ENCODE assay signal across 11 mouse cellular contexts in the genomic region with DNA sequence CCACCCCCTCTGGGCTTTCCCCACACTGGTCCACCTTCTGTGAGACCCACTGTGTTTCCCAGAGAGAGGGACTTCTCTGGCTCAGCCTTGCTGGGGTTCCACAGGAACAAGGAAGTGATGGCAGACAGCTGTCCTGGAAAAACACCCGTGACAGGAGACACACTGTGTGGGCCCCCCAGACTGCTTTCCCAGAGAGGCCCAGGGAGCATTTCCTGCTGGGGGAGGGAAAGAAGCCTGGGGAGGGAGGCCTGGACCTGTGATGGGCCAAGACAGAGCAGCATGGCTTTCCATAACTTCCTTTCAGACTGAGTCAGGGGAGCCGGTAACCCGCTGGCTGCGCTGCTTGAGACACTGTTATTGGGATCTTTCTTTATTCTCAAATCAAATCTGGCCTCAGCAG. TPM values are rescaled to one million over a fixed set of nuclear protein-coding genes. Genes with fewer than 3 reads are reported as not detected.
A peak's percentile ranks its signal among the peaks of the same experiment; 100 is the strongest.
DNase-seq lines count a peak whose midpoint lies in the region; ATAC-seq and TF ChIP-seq lines count a peak whose summit lies in the region.
"Had no signal": no experiment of that assay in that cellular context is flagged by ENCODE, and none has a peak within 500 bp of the region (broad histone marks: within the 10 kb centered on the region; RNA-seq: fewer than 3 reads in every experiment).

No protein-coding gene starts in this region.

- peak overlapping the region; percentile 45 for H3K4me2 ChIP-seq in intestine, embryonic 15.5 days (replicated peaks)
- no peak overlapping the region for H3K4me2 ChIP-seq in liver, embryonic 15.5 days
- H3K4me2 ChIP-seq: neural tube, embryonic 12.5 days had no signal

- no peak for TF ChIP-seq CTCF in heart, adult 2 months (IDR thresholded peaks at IDR 0.05)

- 45% methylated on average over 4 of the region's 4 CpGs for WGBS in heart, adult 2 months
- 46% methylated on average over 4 of the region's 4 CpGs for WGBS in intestine, embryonic 15.5 days
- WGBS in liver, embryonic 15.5 days (ENCODE audit: insufficient replicate concordance): 75% methylated on average over 4 of the region's 4 CpGs

- H3K9ac ChIP-seq in heart, adult 2 months (ENCODE audit: low read depth, low read length): no peak overlapping the region
- peak overlapping the region; percentile 14; the same call in 1 of the 2 replicates for H3K9ac ChIP-seq in intestine, embryonic 15.5 days
- H3K9ac ChIP-seq in liver, embryonic 15.5 days: 0 out of 2 replicates have a peak overlapping the region, but pooled peaks have one; percentile 13
- H3K9ac ChIP-seq: neural tube, embryonic 12.5 days had no signal

- intact Hi-C loops in heart, adult 2 months (cut with DNase I): no loop called here

- H3K9me3 ChIP-seq in intestine, embryonic 15.5 days: no peaks in the 10 kb centered on the region
- no peaks in the 10 kb centered on the region for H3K9me3 ChIP-seq in liver, embryonic 15.5 days (replicated peaks)
- H3K9me3 ChIP-seq: neural tube, embryonic 12.5 days had no signal

- no peak overlapping the region for H3K4me3 ChIP-seq in heart, adult 2 months
- no peak overlapping the region for H3K4me3 ChIP-seq in intestine, embryonic 15.5 days (replicated peaks)
- H3K4me3 ChIP-seq in liver, embryonic 15.5 days (replicated peaks): no peak overlapping the region
- H3K4me3 ChIP-seq: neural tube, embryonic 12.5 days had no signal

- H3K36me3 ChIP-seq in heart, adult 2 months (ENCODE audit: control insufficient read depth, insufficient read depth, low read length): no peaks in the 10 kb centered on the region
- H3K36me3 ChIP-seq in intestine, embryonic 15.5 days: no peaks in the 10 kb centered on the region
- H3K36me3 ChIP-seq in liver, embryonic 15.5 days (replicated peaks): peaks cover 39% of the 10 kb centered on the region
- H3K36me3 ChIP-seq: neural tube, embryonic 12.5 days had no signal

- no peaks in the 10 kb centered on the region for H3K79me2 ChIP-seq in heart, adult 2 months (replicated peaks; ENCODE audit: control insufficient read depth, insufficient read depth, low read length)

- peaks cover 20% of the 10 kb centered on the region for H3K4me1 ChIP-seq in heart, adult 2 months (ENCODE audit: control insufficient read depth, insufficient read depth, low read length)
- H3K4me1 ChIP-seq in intestine, embryonic 15.5 days (replicated peaks): peaks cover 84% of the 10 kb centered on the region
- H3K4me1 ChIP-seq in liver, embryonic 15.5 days (replicated peaks): peaks cover 96% of the 10 kb centered on the region

- no peak for TF ChIP-seq EP300 in heart, adult 2 months (IDR thresholded peaks at IDR 0.05; ENCODE audit: insufficient read depth, low read depth, low read length)

- DNase-seq in kidney, adult 9 months: peak; percentile 54
- no peak for DNase-seq in kidney, adult 11 months
- DNase-seq in heart, adult 2 months: peak; percentile 55 to 60
- DNase-seq in right cerebral cortex, postnatal 10 days (ENCODE audit: low spot score in 2 of 2): no peak
- DNase-seq in left cerebral cortex, adult 11 months (ENCODE audit: low spot score): no peak

- TF ChIP-seq POLR2A in heart, adult 2 months (IDR thresholded peaks at IDR 0.05; ENCODE audit: insufficient read depth, low read depth, low read length): no peak

- peak overlapping the region; percentile 61 for H3K27ac ChIP-seq in heart, adult 2 months
- peak overlapping the region; percentile 89 for H3K27ac ChIP-seq in intestine, embryonic 15.5 days
- peak overlapping the region; percentile 69 for H3K27ac ChIP-seq in liver, embryonic 15.5 days (replicated peaks)
- H3K27ac ChIP-seq: neural tube, embryonic 12.5 days had no signal

- 0 out of 2 replicates have a peak, but pooled peaks have one; percentile 8 for ATAC-seq in intestine, embryonic 15.5 days
- no peak for ATAC-seq in liver, embryonic 15.5 days (ENCODE audit: insufficient read depth)
- no peak for ATAC-seq in activated CD4-positive, CD25-positive, alpha-beta regulatory T cell, adult 4 months

- no peaks in the 10 kb centered on the region for H3K27me3 ChIP-seq in heart, adult 2 months (ENCODE audit: control insufficient read depth, insufficient read depth, low read length)
- no peaks in the 10 kb centered on the region for H3K27me3 ChIP-seq in intestine, embryonic 15.5 days (replicated peaks)
- H3K27me3 ChIP-seq in liver, embryonic 15.5 days: no peaks in the 10 kb centered on the region
- H3K27me3 ChIP-seq: neural tube, embryonic 12.5 days had no signal

RNA-seq across cellular contexts. Expression of a gene that starts 8.8 kb away (rescaled TPM):
- total RNA-seq in heart, adult 2 months (2021): 10 to 100 TPM in 1 of 2 experiments, 1 to 10 TPM in 1; 6.8 to 11.8 TPM
- 15.1 and 24.0 TPM in 2 replicates for polyA plus RNA-seq in heart, adult 2 months (2012; rRNA removed)
- 56.8 and 61.0 TPM in 2 replicates for polyA plus RNA-seq in intestine, embryonic 15.5 days (2015; fragmentation: Nextera tagmentation; extraction: Ambion mirVana)
- 26.8 and 30.0 TPM in 2 replicates for polyA plus RNA-seq in liver, embryonic 15.5 days (2015; fragmentation: Nextera tagmentation; extraction: Ambion mirVana)
- polyA plus RNA-seq in activated CD4-positive, CD25-positive, alpha-beta regulatory T cell, adult 4 months (2017; shearing (Covaris generic)): under 1 TPM; 0.69 to 0.98 TPM

RNA-seq across cellular contexts. Expression of a gene that starts 20.7 kb away (rescaled TPM):
- total RNA-seq in heart, adult 2 months (2021): not detected
- polyA plus RNA-seq in heart, adult 2 months (2012; rRNA removed): 0.14 and 0.23 TPM in 2 replicates
- 0.52 and 0.70 TPM in 2 replicates for polyA plus RNA-seq in intestine, embryonic 15.5 days (2015; fragmentation: Nextera tagmentation; extraction: Ambion mirVana)
- polyA plus RNA-seq in liver, embryonic 15.5 days (2015; fragmentation: Nextera tagmentation; extraction: Ambion mirVana): not detected in 2 replicates
- polyA plus RNA-seq in activated CD4-positive, CD25-positive, alpha-beta regulatory T cell, adult 4 months (2017; shearing (Covaris generic)): not detected
- total RNA-seq: adrenal gland, postnatal 36 days; granulocyte monocyte progenitor cell, adult 5-6 weeks had no signal
- polyA plus RNA-seq: neural tube, embryonic 12.5 days had no signal

Comparison
In these comparisons a context has a peak if more than half of its experiments do, and no peak if none do; other contexts are left out.
1. DNase-seq: peak in kidney, adult 9 months (single experiment) and heart, adult 2 months (2 of 2); none in kidney, adult 11 months (single experiment), right cerebral cortex, postnatal 10 days (0 of 2) and left cerebral cortex, adult 11 months (single experiment).
2. Peak in every context shown above with its lines, with median percentiles within 50 percentile points of each other: H3K27ac ChIP-seq.